Mouse (Mus musculus) kidney, adult 2 months (tissue): ENCODE measurements around the gene Ssxb3. TPM values are rescaled to one million over a fixed set of nuclear protein-coding genes. Genes with fewer than 3 reads are reported as not detected.
"Not testable (repeated sequence)": the region's sequence is repeated elsewhere in the genome, so short reads cannot be mapped to it uniquely, and the experiment has no call there.

ENCODE experiments used
- DNase-seq: peaks from one replicate; pipeline ENCODE4 v3.0.0; 2021
- H3K27ac ChIP-seq: fragments of 200-500 bp; 2 replicates; pipeline ENCODE4 v1.5.1; 2012; ENCODE audit warnings: low read depth, low read length, control low read depth, inconsistent platforms; ENCODE audit not compliant: insufficient read depth
- H3K27me3 ChIP-seq: fragments of 200-500 bp; replicated peaks from 2 replicates; pipeline ENCODE4 v1.6.1; 2012; ENCODE audit warnings: mild to moderate bottlenecking, moderate library complexity, low read length, inconsistent platforms; ENCODE audit not compliant: control insufficient read depth, insufficient read depth
- H3K36me3 ChIP-seq: fragments of 200-500 bp; 2 replicates; pipeline ENCODE4 v1.6.1; 2012; ENCODE audit warnings: mild to moderate bottlenecking, moderate library complexity, low read length, inconsistent platforms; ENCODE audit not compliant: control insufficient read depth, insufficient read depth
- H3K4me1 ChIP-seq: fragments of 200-500 bp; 2 replicates; pipeline ENCODE4 v1.6.1; 2011; ENCODE audit warnings: low read length; ENCODE audit not compliant: control insufficient read depth, insufficient read depth
- H3K4me3 ChIP-seq: fragments of 200-500 bp; 2 replicates; pipeline ENCODE4 v1.5.1; 2011; ENCODE audit warnings: mild to moderate bottlenecking, low read depth, low read length, control low read depth; ENCODE audit not compliant: insufficient read depth
- WGBS: fragments of 180-500 bp; shearing (Covaris S2); methylation state at CpG from one replicate; pipeline ENCODE4 v1.1.7; 2018; 5-methylcytosine and 5-hydroxymethylcytosine counted together
- polyA plus RNA-seq: library from polyadenylated mRNA; depleted of rRNA; stranded (reverse); fragments of >200 nt; gene quantifications from 2 replicates; pipeline ENCODE4 v1.2.3, GENCODE M21; 2012; rRNA removed

Gene Ssxb3
- polyA plus RNA-seq: not detected in 2 replicates

- H3K36me3 ChIP-seq, H3K27me3 ChIP-seq, H3K4me3 ChIP-seq, DNase-seq, H3K27ac ChIP-seq, H3K4me1 ChIP-seq: not testable (repeated sequence)
- 24% methylated on average over 1 of the region's 1 CpGs for WGBS
Observed at GRCm38 (mm10) chrX:8591716-8592115, at the start of gene Ssxb3. Gene Ssxb3, minus strand, starts transcription at chrX:8591816.

GRCm38 (mm10) chrX:8548155-8548554 is 43.5 kb downstream of the Ssxb3 start, which contains the start of gene Ssxb6:
Gene Ssxb6, minus strand, starts transcription at chrX:8548255.
- H3K4me1 ChIP-seq, H3K36me3 ChIP-seq, H3K27ac ChIP-seq, DNase-seq, H3K4me3 ChIP-seq, H3K27me3 ChIP-seq: not testable (repeated sequence)
- 65% methylated on average over 4 of the region's 4 CpGs for WGBS

Other genes starting within 250 kb of the Ssxb3 start
- not detected in 2 replicates for gene Ssxb9, start 224.8 kb downstream of the Ssxb3 start, polyA plus RNA-seq
- gene Ssxb1, start 178.5 kb downstream of the Ssxb3 start, polyA plus RNA-seq: not detected in 2 replicates
- gene Ssxb2, start 130.1 kb downstream of the Ssxb3 start, polyA plus RNA-seq: not detected in 2 replicates
- gene Gm14459, start 66.9 kb downstream of the Ssxb3 start, polyA plus RNA-seq: not detected in 2 replicates
- not detected in 2 replicates for gene Ssxb6, start 43.6 kb downstream of the Ssxb3 start, polyA plus RNA-seq
- gene Ssxb8, start 99.0 kb upstream of the Ssxb3 start, polyA plus RNA-seq: not detected in 2 replicates
- not detected in 2 replicates for gene Ssx9, start 156.6 kb upstream of the Ssxb3 start, polyA plus RNA-seq
- not detected in 2 replicates for gene Ssxb5, start 211.9 kb upstream of the Ssxb3 start, polyA plus RNA-seq